Mouse (Mus musculus): ENCODE data around the gene Msn. TPM values are rescaled to one million over a fixed set of nuclear protein-coding genes. Genes with fewer than 3 reads are reported as not detected.

Gene Msn
- 26.9 and 28.7 TPM in 2 replicates for polyA plus RNA-seq (2012; rRNA removed)

DNA sequence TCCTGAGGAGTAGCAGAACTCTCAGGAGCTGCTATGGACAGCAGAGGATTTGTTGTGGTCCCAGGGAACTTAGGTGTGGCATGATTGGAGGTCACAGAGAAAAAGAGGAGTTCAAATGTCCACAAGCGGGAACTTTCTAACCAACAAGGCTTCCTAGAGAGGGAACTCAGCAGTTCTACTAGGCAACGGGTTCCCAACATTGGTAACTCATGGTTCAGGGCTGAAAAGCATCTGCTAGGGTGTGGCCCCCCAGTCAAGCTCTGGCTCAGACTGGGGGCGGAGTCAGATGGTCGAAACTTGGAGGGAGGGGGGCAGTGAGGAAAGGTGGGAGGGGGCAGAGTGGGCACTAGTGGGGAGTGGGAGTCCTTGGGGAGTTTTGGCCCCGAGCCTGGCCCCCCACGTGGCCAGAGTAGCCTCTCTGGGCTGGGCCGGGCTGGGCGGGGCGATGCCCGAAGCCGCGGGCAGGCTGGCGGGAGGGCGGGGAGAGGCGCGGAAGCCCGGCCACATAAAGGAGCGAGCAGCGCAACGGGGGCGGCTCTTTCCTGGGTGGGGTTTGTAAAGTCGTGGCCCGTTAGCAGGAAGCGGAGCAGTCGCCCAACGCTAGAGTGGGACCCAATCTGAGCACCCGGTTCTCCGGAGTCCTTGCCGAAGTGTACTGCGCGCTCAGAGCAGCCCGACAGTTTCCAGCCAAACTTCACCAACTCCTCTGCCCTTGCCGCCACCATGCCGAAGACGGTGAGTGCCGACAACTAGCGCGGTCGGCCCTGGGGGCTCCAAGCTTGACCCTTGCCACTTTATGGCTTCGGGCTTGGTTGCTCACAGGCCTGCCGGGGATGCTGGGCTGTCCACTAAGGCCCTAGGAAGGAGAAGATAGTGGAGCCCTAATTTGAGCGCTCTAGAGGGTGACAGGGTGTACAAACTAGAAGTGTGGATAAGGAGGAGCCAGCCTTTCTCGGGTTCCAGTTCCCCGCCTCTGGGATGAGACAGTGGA is at the start of gene Msn:
Gene Msn (plus strand): TSS at position 534 of the 991 bp plus-strand sequence.

Other genes with a start within 250 kb of the Msn start
- 73.0 and 80.8 TPM in 2 replicates for gene Las1l, start 139.1 kb upstream of the Msn start, polyA plus RNA-seq (2012; rRNA removed)
- not detected in 2 replicates for gene Vsig4, start 197.4 kb downstream of the Msn start, polyA plus RNA-seq (2012; rRNA removed)

All from central nervous system, embryonic 18 days (tissue).